Mouse (Mus musculus) inflammation-experienced regulatory T-cells, adult 16 weeks (primary cell): Measurements from ENCODE around the gene Snrpe. TPM values are rescaled to one million over a fixed set of nuclear protein-coding genes. Genes with fewer than 3 reads are reported as not detected.

Source experiments
- polyA plus RNA-seq: library from polyadenylated mRNA; unstranded; fragments of 100-300 nt; shearing (Covaris generic); gene quantifications from one replicate; pipeline ENCODE4 v1.2.1, GENCODE M21; 2017

The Snrpe gene
- 298 TPM for polyA plus RNA-seq

DNA sequence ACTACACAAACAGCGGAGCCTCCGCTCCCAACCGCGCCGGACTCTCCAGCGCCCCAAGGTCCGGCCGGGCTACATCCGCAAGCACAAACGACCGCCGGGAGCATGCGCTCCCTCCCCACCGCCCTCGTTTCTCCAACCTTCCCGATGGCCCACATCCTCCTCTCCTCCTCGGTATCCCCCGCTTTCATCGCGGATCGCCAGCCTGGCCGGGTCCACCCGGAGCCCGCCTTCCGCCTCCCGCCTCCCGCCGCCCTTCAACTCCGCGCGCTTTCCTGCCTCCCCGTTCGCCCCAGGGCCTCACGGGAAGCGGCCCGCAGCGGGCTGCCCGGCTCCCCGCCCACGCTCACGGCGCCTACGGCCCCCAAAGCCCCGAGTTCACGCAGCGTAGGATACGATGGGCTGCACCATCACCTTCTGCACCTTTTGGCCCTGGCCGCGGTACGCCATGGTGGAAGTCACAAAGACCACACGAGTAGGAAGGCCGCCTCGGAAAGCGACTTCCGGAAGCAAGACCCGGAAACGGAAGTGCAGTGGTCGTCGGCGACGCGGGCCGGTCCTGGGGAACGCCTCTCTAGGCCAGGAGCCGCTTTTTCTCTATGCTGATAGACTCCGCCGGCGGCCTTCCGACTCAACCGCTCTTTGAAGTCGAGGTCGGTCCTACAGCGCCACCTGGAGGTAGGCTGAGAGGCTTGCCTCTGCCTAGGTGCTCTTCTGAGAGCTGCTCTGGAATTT lies at the start of gene Snrpe:
Gene Snrpe, minus strand, starts transcription at position 521 of the 732 bp plus-strand sequence.

Other genes with a start within 250 kb of the Snrpe start
- not detected for gene Etnk2, start 246.7 kb downstream of the Snrpe start, polyA plus RNA-seq
- not detected for gene Sox13, start 185.9 kb downstream of the Snrpe start, polyA plus RNA-seq
- not detected for gene Zbed6, start 50.6 kb upstream of the Snrpe start, polyA plus RNA-seq
- gene Gm38394, start 51.0 kb upstream of the Snrpe start, polyA plus RNA-seq: 2.5 TPM
- gene Lax1, start 79.8 kb upstream of the Snrpe start, polyA plus RNA-seq: 165 TPM
- gene Atp2b4, start 190.8 kb upstream of the Snrpe start, polyA plus RNA-seq: 8.8 TPM